Mouse (Mus musculus): ENCODE measurements around the gene Tmem198. TPM values are rescaled to one million over a fixed set of nuclear protein-coding genes. Genes with fewer than 3 reads are reported as not detected.
A peak's percentile ranks its signal among the peaks of the same experiment; 100 is the strongest.

The Tmem198 gene
- polyA plus RNA-seq, 1 experiment from 2014 or later = 1.3 TPM

- H3K4me2 ChIP-seq (replicated peaks; ENCODE audit: low read depth, low read length) = peak overlapping the region; percentile 85
- H3K9me3 ChIP-seq (ENCODE audit: low read length) = no peaks in the 10 kb centered on the region
- H3K9ac ChIP-seq (replicated peaks; ENCODE audit: low read depth) = no peak overlapping the region
- H3K27ac ChIP-seq (ENCODE audit: low read length) = no peak overlapping the region
- no peaks in the 10 kb centered on the region for H3K36me3 ChIP-seq (ENCODE audit: insufficient read depth, low read length)
- H3K4me1 ChIP-seq (ENCODE audit: insufficient read depth, low read depth, low read length) = peaks cover 3% of the 10 kb centered on the region; the same call in 1 of the 2 replicates
- no peak overlapping the region for H3K4me3 ChIP-seq (ENCODE audit: low read depth, low read length)
- peaks cover 27% of the 10 kb centered on the region; the same call in 1 of the 2 replicates for H3K27me3 ChIP-seq (replicated peaks; ENCODE audit: insufficient read depth, low read length)
- WGBS = 25% methylated on average over 13 of the region's 13 CpGs
- DNase-seq (ENCODE audit: low spot score) (no peak), ATAC-seq (no peak)
- TF ChIP-seq EP300 (IDR thresholded peaks at IDR 0.05) (no peak), CTCF (IDR thresholded peaks at IDR 0.05) (no peak)
These were observed 704 bp downstream of the Tmem198 start for GRCm38 (mm10) chr1:75480036-75480435.

- H3K4me3 ChIP-seq (ENCODE audit: low read depth, low read length) = no peak overlapping the region
- no peak overlapping the region for H3K4me2 ChIP-seq (replicated peaks; ENCODE audit: low read depth, low read length)
- H3K27me3 ChIP-seq (replicated peaks; ENCODE audit: insufficient read depth, low read length) = peaks cover 27% of the 10 kb centered on the region; the same call in 1 of the 2 replicates
- H3K36me3 ChIP-seq (ENCODE audit: insufficient read depth, low read length) = no peaks in the 10 kb centered on the region
- no peak for DNase-seq (ENCODE audit: low spot score)
- WGBS = 87% methylated on average over 7 of the region's 7 CpGs
- peaks cover 3% of the 10 kb centered on the region; the same call in 1 of the 2 replicates for H3K4me1 ChIP-seq (ENCODE audit: insufficient read depth, low read depth, low read length)
- no peak overlapping the region for H3K27ac ChIP-seq (ENCODE audit: low read length)
- no peak for TF ChIP-seq EP300 (IDR thresholded peaks at IDR 0.05)
- no peak for TF ChIP-seq CTCF (IDR thresholded peaks at IDR 0.05)
- ATAC-seq = no peak
- H3K9ac ChIP-seq (replicated peaks; ENCODE audit: low read depth) = no peak overlapping the region
- H3K9me3 ChIP-seq (ENCODE audit: low read length) = no peaks in the 10 kb centered on the region
These were observed 1.4 kb downstream of the Tmem198 start for GRCm38 (mm10) chr1:75480735-75481134.

DNA sequence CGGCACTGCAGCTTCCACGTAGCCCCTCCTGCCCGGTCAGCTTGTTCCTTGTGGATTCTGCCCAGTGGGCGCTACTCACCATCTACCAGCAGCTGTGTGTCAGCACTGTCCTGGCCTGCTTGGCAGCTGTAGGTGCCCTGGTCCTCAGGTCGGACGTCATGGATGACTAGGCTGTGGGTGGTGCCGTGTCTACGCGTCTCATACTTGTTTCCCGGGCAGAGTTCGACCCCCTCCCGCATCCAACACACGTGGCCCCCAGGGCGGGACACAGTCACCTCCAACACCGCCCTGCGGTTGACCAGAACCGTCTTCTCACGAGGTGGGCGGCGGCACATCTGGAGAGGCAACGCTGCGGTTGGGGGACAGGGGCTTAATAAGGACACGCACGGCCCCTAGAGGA is 7.2 kb downstream of the Tmem198 start:
- Histone ChIP-seq H3K9ac (replicated peaks; ENCODE audit: low read depth) (no peak overlapping the region), H3K27me3 (replicated peaks; ENCODE audit: insufficient read depth, low read length) (peaks cover 35% of the 10 kb centered on the region), H3K36me3 (ENCODE audit: insufficient read depth, low read length) (peaks cover 6% of the 10 kb centered on the region; the same call in 1 of the 2 replicates), H3K9me3 (ENCODE audit: low read length) (no peaks in the 10 kb centered on the region), H3K4me1 (ENCODE audit: insufficient read depth, low read depth, low read length) (no peaks in the 10 kb centered on the region), H3K4me3 (ENCODE audit: low read depth, low read length) (no peak overlapping the region), H3K4me2 (replicated peaks; ENCODE audit: low read depth, low read length) (no peak overlapping the region), H3K27ac (ENCODE audit: low read length) (no peak overlapping the region)
- TF ChIP-seq EP300 (IDR thresholded peaks at IDR 0.05) (no peak), CTCF (IDR thresholded peaks at IDR 0.05) (no peak)
- WGBS = 11% methylated on average over 24 of the region's 24 CpGs
- DNase-seq (ENCODE audit: low spot score) (no peak), ATAC-seq (no peak)

GRCm38 (mm10) chr1:75487040-75487404 is 7.7 kb downstream of the Tmem198 start:
- H3K4me1 ChIP-seq (ENCODE audit: insufficient read depth, low read depth, low read length) = no peaks in the 10 kb centered on the region
- no peak overlapping the region for H3K27ac ChIP-seq (ENCODE audit: low read length)
- DNase-seq (ENCODE audit: low spot score) (no peak), ATAC-seq (no peak)
- H3K4me2 ChIP-seq (replicated peaks; ENCODE audit: low read depth, low read length) = peak overlapping the region; percentile 56
- no peak overlapping the region for H3K9ac ChIP-seq (replicated peaks; ENCODE audit: low read depth)
- H3K36me3 ChIP-seq (ENCODE audit: insufficient read depth, low read length) = peaks cover 6% of the 10 kb centered on the region; the same call in 1 of the 2 replicates
- no peaks in the 10 kb centered on the region for H3K9me3 ChIP-seq (ENCODE audit: low read length)
- peaks cover 32% of the 10 kb centered on the region for H3K27me3 ChIP-seq (replicated peaks; ENCODE audit: insufficient read depth, low read length)
- 4% methylated on average over 13 of the region's 13 CpGs for WGBS
- TF ChIP-seq EP300 (IDR thresholded peaks at IDR 0.05) (no peak), CTCF (IDR thresholded peaks at IDR 0.05) (no peak)
- H3K4me3 ChIP-seq (ENCODE audit: low read depth, low read length) = peak overlapping the region; percentile 37

- TF ChIP-seq CTCF (IDR thresholded peaks at IDR 0.05) = peak; percentile 29
- TF ChIP-seq EP300 (IDR thresholded peaks at IDR 0.05) = no peak
- ATAC-seq = peak; percentile 81
- WGBS = 3% methylated on average over 61 of the region's 62 CpGs
- H3K4me3 ChIP-seq (ENCODE audit: low read depth, low read length) = peak overlapping the region; percentile 37
- no peaks in the 10 kb centered on the region for H3K9me3 ChIP-seq (ENCODE audit: low read length)
- peak overlapping the region; percentile 56 for H3K4me2 ChIP-seq (replicated peaks; ENCODE audit: low read depth, low read length)
- H3K27ac ChIP-seq (ENCODE audit: low read length) = no peak overlapping the region
- DNase-seq (ENCODE audit: low spot score) = peak; percentile 77
- H3K27me3 ChIP-seq (replicated peaks; ENCODE audit: insufficient read depth, low read length) = peaks cover 29% of the 10 kb centered on the region
- H3K36me3 ChIP-seq (ENCODE audit: insufficient read depth, low read length) = peaks cover 6% of the 10 kb centered on the region; the same call in 1 of the 2 replicates
- H3K9ac ChIP-seq (replicated peaks; ENCODE audit: low read depth) = no peak overlapping the region
- no peaks in the 10 kb centered on the region for H3K4me1 ChIP-seq (ENCODE audit: insufficient read depth, low read depth, low read length)
These were observed 8.3 kb downstream of the Tmem198 start for GRCm38 (mm10) chr1:75487405-75488161.

- Histone ChIP-seq H3K4me2 (replicated peaks; ENCODE audit: low read depth, low read length) (no peak overlapping the region), H3K4me3 (ENCODE audit: low read depth, low read length) (no peak overlapping the region), H3K9me3 (ENCODE audit: low read length) (no peaks in the 10 kb centered on the region), H3K27me3 (replicated peaks; ENCODE audit: insufficient read depth, low read length) (peaks cover 16% of the 10 kb centered on the region), H3K4me1 (ENCODE audit: insufficient read depth, low read depth, low read length) (no peaks in the 10 kb centered on the region), H3K36me3 (ENCODE audit: insufficient read depth, low read length) (peaks cover 6% of the 10 kb centered on the region; the same call in 1 of the 2 replicates), H3K9ac (replicated peaks; ENCODE audit: low read depth) (no peak overlapping the region), H3K27ac (ENCODE audit: low read length) (no peak overlapping the region)
- DNase-seq (ENCODE audit: low spot score) (no peak), ATAC-seq (no peak)
- TF ChIP-seq EP300 (IDR thresholded peaks at IDR 0.05) = no peak
- TF ChIP-seq CTCF (IDR thresholded peaks at IDR 0.05) = no peak
- 86% methylated on average over 34 of the region's 34 CpGs for WGBS
These were observed 11.6 kb downstream of the Tmem198 start for GRCm38 (mm10) chr1:75490785-75491551.
